Mouse (Mus musculus) testis, adult 2 months (tissue): ENCODE data around the gene Hectd4. TPM values are rescaled to one million over a fixed set of nuclear protein-coding genes. Genes with fewer than 3 reads are reported as not detected.

Experiments
- H3K27ac ChIP-seq: fragments of 200-500 bp; 2 replicates; pipeline ENCODE4 v1.5.1; 2012; ENCODE audit warnings: low read depth, low read length; ENCODE audit not compliant: control insufficient read depth, insufficient read depth
- H3K27me3 ChIP-seq: fragments of 200-500 bp; 2 replicates; pipeline ENCODE4 v1.6.1; 2012; ENCODE audit warnings: mild to moderate bottlenecking, low read length, moderate library complexity; ENCODE audit not compliant: control insufficient read depth, insufficient read depth
- H3K36me3 ChIP-seq: fragments of 200-500 bp; 2 replicates; pipeline ENCODE4 v1.6.1; 2012; ENCODE audit warnings: mild to moderate bottlenecking, low read length; ENCODE audit not compliant: control insufficient read depth, insufficient read depth
- H3K4me1 ChIP-seq: fragments of 200-500 bp; 2 replicates; pipeline ENCODE4 v1.6.1; 2012; ENCODE audit warnings: low read length; ENCODE audit not compliant: control insufficient read depth, insufficient read depth
- H3K4me3 ChIP-seq: fragments of 200-500 bp; 2 replicates; pipeline ENCODE4 v1.5.1; 2012; ENCODE audit warnings: low read depth, mild to moderate bottlenecking, low read length, moderate library complexity, mixed read lengths; ENCODE audit not compliant: control insufficient read depth
- CTCF ChIP-seq: fragments of 200-500 bp; IDR thresholded peaks from 2 replicates; pipeline ENCODE4 v1.5.1; 2012; ENCODE audit warnings: low read depth, mild to moderate bottlenecking, inconsistent platforms, low read length, moderate library complexity; ENCODE audit not compliant: control insufficient read depth, insufficient read depth, insufficient replicate concordance
- POLR2A ChIP-seq: fragments of 200-500 bp; IDR thresholded peaks from 2 replicates; pipeline ENCODE4 v1.6.1; 2012; ENCODE audit warnings: low read depth, mild to moderate bottlenecking, inconsistent platforms, low read length, moderate library complexity; ENCODE audit not compliant: control insufficient read depth
- polyA plus RNA-seq: library from polyadenylated mRNA; depleted of rRNA; stranded (reverse); fragments of >200 nt; gene quantifications from 2 replicates; pipeline ENCODE4 v1.2.3, GENCODE M21; 2012; rRNA removed

The Hectd4 gene
- polyA plus RNA-seq, 1 experiment = 41.8 TPM

DNA sequence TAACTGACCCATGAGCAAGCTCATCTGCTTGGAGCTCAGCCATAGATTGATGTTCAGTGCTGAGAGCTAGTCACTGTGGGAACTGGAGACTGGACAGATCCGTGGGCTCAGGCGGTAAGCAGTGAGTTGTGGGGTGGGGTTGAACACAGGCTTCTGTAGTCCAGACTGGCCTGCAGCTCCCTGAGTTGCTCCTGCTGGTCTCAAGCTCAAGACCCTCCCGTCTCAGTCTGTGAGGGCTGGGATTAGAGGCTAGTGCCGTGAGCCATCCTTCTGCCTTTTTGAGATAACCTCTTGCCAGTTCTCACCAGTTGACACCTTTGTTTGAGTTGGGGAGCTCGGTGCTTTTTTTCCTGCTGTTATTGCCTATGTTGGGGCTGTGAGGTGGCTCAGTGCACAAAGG lies 180.8 kb downstream of the Hectd4 start:
- no peaks in the 10 kb centered on the region for H3K27me3 ChIP-seq
- H3K36me3 ChIP-seq = no peaks in the 10 kb centered on the region; the same call in 1 of the 2 replicates
- H3K4me1 ChIP-seq = peaks cover 7% of the 10 kb centered on the region
- no peak overlapping the region for H3K4me3 ChIP-seq
- H3K27ac ChIP-seq = no peak overlapping the region
- TF ChIP-seq POLR2A = no peak
- no peak for TF ChIP-seq CTCF

DNA sequence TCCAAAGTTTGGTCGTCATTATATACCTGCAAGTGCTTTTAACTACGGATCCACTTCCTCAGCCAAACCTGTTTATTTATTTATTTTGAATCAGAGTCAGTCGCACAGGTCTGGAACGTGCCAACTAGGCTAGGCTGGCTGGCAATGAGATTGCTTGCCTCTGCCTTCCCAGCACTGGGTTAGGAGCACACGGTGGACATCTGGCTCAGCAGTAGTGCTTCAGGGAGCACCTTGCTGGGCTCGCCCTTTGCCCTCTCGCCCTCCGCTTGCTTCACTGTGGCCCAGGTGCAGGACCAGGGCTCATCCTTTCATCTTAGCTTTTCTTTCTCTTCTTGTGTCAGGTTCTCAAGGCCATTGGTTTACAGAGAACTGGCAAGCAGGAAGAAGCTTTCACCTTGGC lies 187.8 kb downstream of the Hectd4 start:
- H3K4me3 ChIP-seq = no peak overlapping the region
- H3K27ac ChIP-seq = no peak overlapping the region
- no peaks in the 10 kb centered on the region for H3K27me3 ChIP-seq
- no peaks in the 10 kb centered on the region for H3K4me1 ChIP-seq
- TF ChIP-seq CTCF (no peak), POLR2A (no peak)
- H3K36me3 ChIP-seq = peaks cover 3% of the 10 kb centered on the region

DNA sequence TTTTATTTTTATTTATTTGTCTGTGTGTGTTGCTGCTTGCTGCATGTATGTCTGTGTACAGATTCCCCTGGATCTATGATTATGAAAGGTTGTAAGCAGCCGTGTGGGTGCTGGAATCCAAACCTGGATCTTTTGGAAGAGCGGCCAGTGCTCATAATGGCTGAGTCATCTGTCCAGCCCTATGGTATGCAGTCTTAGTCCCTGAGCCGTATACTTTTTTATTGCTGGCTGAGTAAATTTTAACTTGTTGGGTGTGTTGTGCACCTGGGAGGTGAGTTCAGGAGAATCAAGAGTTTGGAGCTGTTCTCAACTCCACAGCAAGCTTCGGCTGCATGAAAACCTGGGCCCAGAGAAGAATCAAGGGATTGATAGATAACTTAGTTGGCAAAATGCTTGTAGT lies 191.0 kb downstream of the Hectd4 start:
- H3K27me3 ChIP-seq = no peaks in the 10 kb centered on the region
- no peak overlapping the region for H3K27ac ChIP-seq
- no peak overlapping the region for H3K4me3 ChIP-seq
- H3K36me3 ChIP-seq = peaks cover 4% of the 10 kb centered on the region
- TF ChIP-seq CTCF = no peak
- no peak for TF ChIP-seq POLR2A
- no peaks in the 10 kb centered on the region for H3K4me1 ChIP-seq

Other genes with a start within 250 kb of the Hectd4 start
- 1.3 and 1.8 TPM in 2 replicates for gene Rph3a, start 210.1 kb upstream of the Hectd4 start, polyA plus RNA-seq
- 6.2 and 6.9 TPM in 2 replicates for gene Ptpn11, start 28.8 kb upstream of the Hectd4 start, polyA plus RNA-seq
- 84.3 and 103 TPM in 2 replicates for gene Rpl6, start 15.7 kb upstream of the Hectd4 start, polyA plus RNA-seq
- 334 and 348 TPM in 2 replicates for gene Trafd1, start 165.4 kb downstream of the Hectd4 start, polyA plus RNA-seq
- 26.4 and 27.7 TPM in 2 replicates for gene Naa25, start 177.7 kb downstream of the Hectd4 start, polyA plus RNA-seq
- gene Tmem116, start 231.7 kb downstream of the Hectd4 start, polyA plus RNA-seq = 60.5 and 63.9 TPM in 2 replicates
- 81.3 and 102 TPM in 2 replicates for gene Erp29, start 232.3 kb downstream of the Hectd4 start, polyA plus RNA-seq